Mouse (Mus musculus) thymus, postnatal 36 days (tissue): ENCODE results near the gene Prss2.
"Not testable (repeated sequence)": the region's sequence is repeated elsewhere in the genome, so short reads cannot be mapped to it uniquely, and the experiment has no call there.

Source experiments
- DNase-seq, 2 experiments: peaks; one replicate each; pipeline ENCODE4 v3.0.0; 2022; ENCODE audit warnings: mixed read lengths in 2 of 2

Gene Prss2

DNA sequence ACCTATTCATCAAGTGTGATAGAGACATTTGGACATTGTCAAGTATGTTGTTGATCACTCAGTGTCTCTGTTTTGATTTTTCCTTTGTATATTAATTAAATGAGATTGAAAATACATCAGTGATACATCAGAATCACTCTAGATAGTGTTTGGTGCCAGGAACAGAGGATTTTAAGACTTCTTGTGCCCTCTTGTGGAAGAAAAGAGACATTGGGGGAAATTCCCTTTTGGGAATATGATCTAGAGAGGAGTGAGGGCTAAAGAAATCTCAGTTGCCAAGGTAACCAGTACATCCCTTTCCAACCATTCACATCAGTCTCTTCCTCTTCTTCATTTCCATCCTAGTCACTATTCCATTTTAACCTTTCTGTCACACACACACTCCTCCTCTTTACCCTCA, 34.8 kb downstream of the Prss2 start:
- DNase-seq, result no peak

GRCm38 (mm10) chr6:41557468-41557867, 35.9 kb downstream of the Prss2 start:
- DNase-seq, result peak; percentile 68 to 79

- DNase-seq, result peak; percentile 78 to 88
These were observed 36.7 kb downstream of the Prss2 start for GRCm38 (mm10) chr6:41558271-41558670.

GRCm38 (mm10) chr6:41559331-41559730, 37.7 kb downstream of the Prss2 start:
- DNase-seq, result peak; percentile 68 to 81

DNA sequence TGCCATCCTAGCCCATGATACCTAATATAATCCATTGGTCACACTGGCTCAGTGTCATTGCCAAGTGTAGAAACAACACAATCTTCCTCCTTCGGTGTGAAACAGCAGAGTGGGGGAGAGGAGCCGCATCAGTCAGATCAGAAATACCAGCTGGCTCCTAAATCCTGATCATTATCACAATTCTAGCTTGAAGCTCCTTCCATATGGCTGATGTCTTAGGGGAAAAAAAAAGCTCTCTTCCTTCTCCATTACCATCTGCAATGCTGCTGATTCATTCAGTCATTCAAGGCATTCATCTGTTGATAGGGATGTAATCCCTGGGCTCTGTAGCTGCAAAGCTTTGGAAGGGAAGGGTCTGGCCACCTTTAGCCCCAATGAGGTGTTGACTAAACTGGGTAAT, 38.7 kb downstream of the Prss2 start:
- no peak for DNase-seq

DNA sequence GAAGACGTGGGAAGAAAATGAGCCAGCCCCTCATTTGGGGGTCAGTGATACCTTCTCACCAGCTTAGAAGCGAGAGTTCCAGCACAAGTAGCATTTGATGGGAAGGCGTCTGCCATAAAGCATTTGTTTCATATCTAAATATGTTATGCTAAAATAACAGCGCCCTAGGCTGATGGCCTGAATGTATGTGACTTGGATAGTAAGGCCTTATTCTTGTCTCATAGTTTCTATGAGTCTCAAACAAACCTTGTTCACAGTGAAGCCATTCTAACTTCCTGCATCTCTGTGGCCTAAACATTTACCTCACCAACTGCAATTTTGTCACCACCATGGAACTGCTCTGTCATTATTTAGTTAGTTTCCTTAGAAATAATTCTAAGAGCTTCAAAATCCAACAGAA, 41.0 kb downstream of the Prss2 start:
- DNase-seq, result no peak

- DNase-seq, result not testable (repeated sequence)
These were observed 41.7 kb downstream of the Prss2 start for GRCm38 (mm10) chr6:41563104-41563951.

DNA sequence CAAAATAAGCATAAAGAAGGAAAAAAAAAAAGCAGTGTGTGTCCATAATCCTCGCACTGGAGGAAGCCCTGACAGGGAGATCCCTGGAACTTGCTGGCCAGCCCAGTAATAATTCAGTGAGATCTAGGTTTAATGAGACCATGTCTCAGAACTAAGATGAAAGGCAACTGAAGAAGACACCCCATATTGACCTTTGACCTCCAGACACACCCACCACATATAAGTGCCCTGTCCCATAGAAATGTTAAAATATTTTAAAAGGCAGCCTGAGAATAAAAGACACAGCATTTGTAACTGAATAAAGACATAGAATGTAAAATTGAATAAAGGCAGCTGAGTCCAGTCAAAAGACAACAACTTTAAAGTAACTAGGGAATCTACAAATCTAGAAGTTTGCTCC, 43.7 kb downstream of the Prss2 start:
- DNase-seq, result no peak

DNA sequence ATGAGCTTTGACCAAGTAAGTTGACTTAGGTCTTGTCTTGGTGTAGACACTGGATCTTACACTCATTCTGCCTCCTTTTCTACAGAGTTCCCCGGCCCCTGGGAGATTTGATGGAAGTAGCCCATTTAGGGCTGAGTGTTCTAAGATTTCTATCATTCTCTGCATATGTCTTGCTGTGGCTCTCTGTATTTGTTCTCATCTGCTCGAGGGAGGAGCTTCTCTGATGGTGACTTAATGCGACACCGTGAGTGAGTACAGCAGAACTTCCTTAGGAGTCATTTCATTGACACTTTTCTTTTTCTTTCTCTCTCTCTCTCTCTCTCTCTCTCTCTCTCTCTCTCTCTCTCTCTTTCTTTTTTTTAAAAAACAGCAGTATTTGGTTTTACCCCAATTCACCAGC, 45.4 kb downstream of the Prss2 start:
- DNase-seq, result no peak

DNA sequence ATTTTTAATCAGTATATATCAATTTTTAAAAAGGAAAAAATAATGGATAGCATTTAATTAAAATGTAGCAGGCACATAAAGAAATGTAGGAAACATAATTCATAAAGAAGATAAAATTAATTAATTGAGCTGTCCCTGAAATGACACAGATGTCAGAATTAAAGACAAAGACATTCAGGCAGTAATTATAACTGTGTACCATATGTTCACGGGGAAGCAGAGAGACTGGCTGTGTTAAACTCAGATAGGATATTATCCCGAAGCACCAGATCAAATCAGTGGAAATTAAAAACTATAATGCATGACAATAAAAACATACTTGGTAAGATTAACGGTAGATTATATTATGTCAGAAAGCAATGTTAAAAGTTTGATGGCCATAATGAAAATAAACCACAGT, 47.5 kb downstream of the Prss2 start:
- no peak for DNase-seq
